Mouse (Mus musculus) small intestine, adult 2 months (tissue): ENCODE measurements around the gene Ntm. TPM values are rescaled to one million over a fixed set of nuclear protein-coding genes. Genes with fewer than 3 reads are reported as not detected.

Source experiments
- H3K27ac ChIP-seq: fragments of 200-500 bp; 2 replicates; pipeline ENCODE4 v1.5.1; 2012; ENCODE audit warnings: low read depth, low read length, control low read depth, inconsistent platforms; ENCODE audit not compliant: insufficient read depth
- H3K27me3 ChIP-seq: fragments of 200-500 bp; 2 replicates; pipeline ENCODE4 v1.6.1; 2012; ENCODE audit warnings: mild to moderate bottlenecking, moderate library complexity, low read length, inconsistent platforms; ENCODE audit not compliant: control insufficient read depth, insufficient read depth
- H3K36me3 ChIP-seq: fragments of 200-500 bp; 2 replicates; pipeline ENCODE4 v1.6.1; 2012; ENCODE audit warnings: mild to moderate bottlenecking, low read length, control low read depth, inconsistent platforms; ENCODE audit not compliant: control insufficient read depth, insufficient read depth
- H3K4me1 ChIP-seq: fragments of 200-500 bp; 2 replicates; pipeline ENCODE4 v1.6.1; 2012; ENCODE audit warnings: low read length, inconsistent platforms, mixed read lengths; ENCODE audit not compliant: control insufficient read depth, insufficient read depth, insufficient read length
- H3K4me3 ChIP-seq: fragments of 200-500 bp; 2 replicates; pipeline ENCODE4 v1.5.1; 2012; ENCODE audit warnings: low read depth, mild to moderate bottlenecking, control low read depth, inconsistent platforms, low read length, moderate library complexity
- CTCF ChIP-seq: fragments of 200-500 bp; IDR thresholded peaks from 2 replicates; pipeline ENCODE4 v1.5.1; 2012; ENCODE audit warnings: low read depth, mild to moderate bottlenecking, control low read depth, inconsistent platforms, low read length, moderate library complexity, mixed read lengths; ENCODE audit not compliant: insufficient replicate concordance, insufficient read length; ENCODE audit errors: extremely low read depth
- POLR2A ChIP-seq: fragments of 200-500 bp; IDR thresholded peaks from 2 replicates; pipeline ENCODE4 v1.6.1; 2012; ENCODE audit warnings: low read depth, mild to moderate bottlenecking, control low read depth, inconsistent platforms, low read length, moderate library complexity
- WGBS: fragments of 180-500 bp; shearing (Covaris S2); methylation state at CpG from one replicate; pipeline ENCODE4 v1.1.7; 2018; 5-methylcytosine and 5-hydroxymethylcytosine counted together
- polyA plus RNA-seq: library from polyadenylated mRNA; depleted of rRNA; stranded (reverse); fragments of >200 nt; gene quantifications from 2 replicates; pipeline ENCODE4 v1.2.3, GENCODE M21; 2012

Ntm gene
- polyA plus RNA-seq, 1 experiment, result 0.10 TPM

DNA sequence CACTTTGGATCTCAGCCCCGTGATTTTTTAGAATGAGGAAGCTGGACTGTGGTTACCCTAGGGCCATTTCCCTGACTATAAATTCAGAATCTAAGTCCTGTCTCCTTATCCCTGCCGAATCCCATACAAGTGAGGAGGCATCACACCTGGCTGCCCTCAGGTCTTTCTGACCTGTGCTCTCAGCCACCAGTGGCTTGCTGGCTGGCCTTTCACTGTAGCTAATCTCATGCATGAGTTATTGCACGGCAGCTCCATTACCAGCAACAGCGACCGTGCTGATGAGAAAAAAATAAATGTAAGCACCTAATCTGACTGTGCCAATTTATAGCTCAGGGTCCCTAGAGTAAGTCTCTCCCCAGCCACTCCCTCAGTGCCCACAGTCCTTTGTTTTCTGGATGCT is 81.3 kb downstream of the Ntm start:
- TF ChIP-seq POLR2A, result no peak
- no peak for TF ChIP-seq CTCF
- H3K27me3 ChIP-seq, result no peaks in the 10 kb centered on the region
- no peak overlapping the region for H3K27ac ChIP-seq
- no peak overlapping the region for H3K4me3 ChIP-seq
- H3K36me3 ChIP-seq, result no peaks in the 10 kb centered on the region
- no peaks in the 10 kb centered on the region for H3K4me1 ChIP-seq
- 71% methylated on average over 5 of the region's 5 CpGs for WGBS

GRCm38 (mm10) chr9:29877583-29877982 is 85.4 kb downstream of the Ntm start:
- no peak overlapping the region for H3K27ac ChIP-seq
- H3K4me1 ChIP-seq, result no peaks in the 10 kb centered on the region
- TF ChIP-seq CTCF (no peak), POLR2A (no peak)
- 68% methylated on average over 3 of the region's 3 CpGs for WGBS
- no peaks in the 10 kb centered on the region for H3K36me3 ChIP-seq
- H3K27me3 ChIP-seq, result no peaks in the 10 kb centered on the region
- no peak overlapping the region for H3K4me3 ChIP-seq

DNA sequence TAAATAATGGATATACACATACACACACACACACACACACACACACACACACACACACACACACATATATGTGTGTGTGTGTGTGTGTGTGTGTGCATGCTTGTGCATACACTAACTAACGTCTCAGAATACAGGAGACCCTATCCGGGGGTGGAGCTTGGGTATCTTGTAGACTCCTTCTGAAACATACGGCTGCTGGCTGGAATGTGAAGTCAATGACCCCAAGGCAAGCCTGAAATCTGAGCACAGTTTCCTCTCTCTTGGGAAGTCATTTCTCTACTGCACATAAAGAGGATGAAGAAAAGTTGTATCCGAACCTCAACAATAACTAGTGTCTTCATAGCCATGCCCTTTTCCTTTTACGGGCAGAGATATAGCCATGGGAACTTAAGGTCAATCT is 95.2 kb downstream of the Ntm start:
- no peak overlapping the region for H3K27ac ChIP-seq
- no peaks in the 10 kb centered on the region for H3K36me3 ChIP-seq
- H3K27me3 ChIP-seq, result no peaks in the 10 kb centered on the region
- TF ChIP-seq POLR2A (no peak), CTCF (no peak)
- H3K4me3 ChIP-seq, result no peak overlapping the region
- 69% methylated on average over 5 of the region's 5 CpGs for WGBS
- H3K4me1 ChIP-seq, result no peaks in the 10 kb centered on the region

DNA sequence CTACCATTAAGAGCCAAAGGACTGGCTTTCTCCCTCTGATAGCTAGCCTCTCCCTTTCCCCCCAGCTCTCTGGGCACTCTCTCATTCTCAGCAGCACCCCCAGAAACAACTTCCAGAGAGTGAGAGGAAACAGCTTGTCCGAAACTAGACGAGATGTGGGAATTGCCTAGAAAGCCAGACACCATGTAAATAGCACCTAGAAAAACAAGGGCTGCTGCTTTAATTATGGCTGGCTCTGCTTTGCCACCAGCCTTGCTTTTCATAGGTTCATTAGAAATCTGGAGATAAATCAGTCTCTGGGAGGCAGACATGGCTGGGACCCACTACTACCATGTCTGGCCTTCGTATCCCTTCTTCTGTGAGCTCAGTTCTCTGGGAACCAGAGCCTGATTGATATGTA is 96.1 kb downstream of the Ntm start:
- H3K27me3 ChIP-seq, result no peaks in the 10 kb centered on the region
- no peak overlapping the region for H3K4me3 ChIP-seq
- no peak overlapping the region for H3K27ac ChIP-seq
- no peak for TF ChIP-seq POLR2A
- no peak for TF ChIP-seq CTCF
- 72% methylated on average over 3 of the region's 3 CpGs for WGBS
- no peaks in the 10 kb centered on the region for H3K4me1 ChIP-seq
- no peaks in the 10 kb centered on the region for H3K36me3 ChIP-seq

GRCm38 (mm10) chr9:29866101-29866500 is 96.8 kb downstream of the Ntm start:
- H3K4me3 ChIP-seq, result no peak overlapping the region
- H3K27ac ChIP-seq, result no peak overlapping the region
- H3K36me3 ChIP-seq, result no peaks in the 10 kb centered on the region
- TF ChIP-seq CTCF, result no peak
- TF ChIP-seq POLR2A, result no peak
- H3K27me3 ChIP-seq, result no peaks in the 10 kb centered on the region
- no peaks in the 10 kb centered on the region for H3K4me1 ChIP-seq
- 59% methylated on average over 4 of the region's 4 CpGs for WGBS

GRCm38 (mm10) chr9:29865502-29865901 is 97.4 kb downstream of the Ntm start:
- H3K4me1 ChIP-seq, result no peaks in the 10 kb centered on the region

GRCm38 (mm10) chr9:29864886-29865285 is 98.1 kb downstream of the Ntm start:
- Histone ChIP-seq H3K4me1 (no peaks in the 10 kb centered on the region), H3K27ac (no peak overlapping the region), H3K27me3 (no peaks in the 10 kb centered on the region), H3K36me3 (no peaks in the 10 kb centered on the region), H3K4me3 (no peak overlapping the region)
- WGBS, result 42% methylated on average over 1 of the region's 1 CpGs
- TF ChIP-seq POLR2A (no peak), CTCF (no peak)

More at GRCm38 (mm10) chr9:29865502-29865901, 97.4 kb downstream of the Ntm start:
- TF ChIP-seq CTCF (no peak), POLR2A (no peak)
- Histone ChIP-seq H3K4me3 (no peak overlapping the region), H3K27me3 (no peaks in the 10 kb centered on the region), H3K36me3 (no peaks in the 10 kb centered on the region), H3K27ac (no peak overlapping the region)
- 49% methylated on average over 8 of the region's 8 CpGs for WGBS

GRCm38 (mm10) chr9:29862408-29862807 is 100.5 kb downstream of the Ntm start:
- TF ChIP-seq CTCF (no peak), POLR2A (no peak)
- Histone ChIP-seq H3K36me3 (no peaks in the 10 kb centered on the region), H3K4me3 (no peak overlapping the region), H3K27me3 (no peaks in the 10 kb centered on the region), H3K27ac (no peak overlapping the region), H3K4me1 (no peaks in the 10 kb centered on the region)
- 53% methylated on average over 5 of the region's 5 CpGs for WGBS
